Mouse (Mus musculus): ENCODE measurements around the gene Emg1. TPM values are rescaled to one million over a fixed set of nuclear protein-coding genes. Genes with fewer than 3 reads are reported as not detected.
A peak's percentile ranks its signal among the peaks of the same experiment; 100 is the strongest.

The Emg1 gene
- total RNA-seq, 1 experiment = 344 TPM

DNA sequence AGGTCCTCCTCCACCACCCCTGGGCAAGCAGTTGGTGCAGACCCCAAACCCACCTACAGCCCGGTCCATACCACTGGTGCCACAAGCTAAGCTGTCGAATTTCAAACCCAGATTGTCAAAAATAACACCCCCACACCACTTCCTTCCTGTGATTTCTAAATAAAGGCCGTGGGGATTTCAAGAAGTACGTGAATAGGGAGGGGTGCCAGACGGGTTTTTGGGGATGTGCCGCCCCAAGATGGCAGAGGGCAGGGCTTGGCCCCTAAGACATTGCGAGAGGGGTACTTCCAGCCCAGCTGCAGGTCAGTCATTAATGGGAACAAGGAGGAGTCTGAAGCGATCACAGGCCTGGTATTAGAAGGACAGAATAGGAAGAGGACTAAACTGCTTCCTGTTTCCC lies 11.6 kb upstream of the Emg1 start:
- TF ChIP-seq ZC3H11A (IDR thresholded peaks at IDR 0.05; ENCODE audit: borderline replicate concordance, low read depth, low read length) (no peak), CHD2 (IDR thresholded peaks at IDR 0.05; ENCODE audit: low read depth, low read length) (no peak), MAFK (IDR thresholded peaks at IDR 0.05; ENCODE audit: insufficient read depth, low read depth, low read length) (no peak), ZNF384 (IDR thresholded peaks at IDR 0.05; ENCODE audit: low read depth, low read length) (no peak), HCFC1 (IDR thresholded peaks at IDR 0.05; ENCODE audit: borderline replicate concordance, insufficient read depth, low read length) (no peak)
- DNase-seq (ENCODE audit: low read depth, low spot score) = no peak
- Histone ChIP-seq H3K36me3 (ENCODE audit: control insufficient read depth, insufficient read depth, low read length, poor library complexity, severe bottlenecking) (no peaks in the 10 kb centered on the region), H3K4me1 (ENCODE audit: control insufficient read depth in 2 of 2, insufficient read depth in 2 of 2, low read length in 2 of 2, poor library complexity in 1 of 2) (peaks cover 0 to 8% of the 10 kb centered on the region in 2 experiments; a peak in 2 of 4 replicates), H3K9me3 (ENCODE audit: control insufficient read depth, insufficient read depth, low read depth, low read length) (no peaks in the 10 kb centered on the region), H3K9ac (ENCODE audit: insufficient read depth, low read depth, low read length, poor library complexity, severe bottlenecking) (no peak overlapping the region), H3K4me3 (ENCODE audit: insufficient read depth in 1 of 2, low read depth in 1 of 2, low read length in 2 of 2, poor library complexity in 1 of 2, severe bottlenecking in 1 of 2) (no peak overlapping the region), H3K27ac (ENCODE audit: insufficient read depth, low read depth, low read length, poor library complexity, severe bottlenecking) (no peak overlapping the region)
- in situ Hi-C loops (cut with MboI; ENCODE audit: low sequenced_read_pairs in 2 of 2, unreplicated experiment in 2 of 2) = no loop called here

DNA sequence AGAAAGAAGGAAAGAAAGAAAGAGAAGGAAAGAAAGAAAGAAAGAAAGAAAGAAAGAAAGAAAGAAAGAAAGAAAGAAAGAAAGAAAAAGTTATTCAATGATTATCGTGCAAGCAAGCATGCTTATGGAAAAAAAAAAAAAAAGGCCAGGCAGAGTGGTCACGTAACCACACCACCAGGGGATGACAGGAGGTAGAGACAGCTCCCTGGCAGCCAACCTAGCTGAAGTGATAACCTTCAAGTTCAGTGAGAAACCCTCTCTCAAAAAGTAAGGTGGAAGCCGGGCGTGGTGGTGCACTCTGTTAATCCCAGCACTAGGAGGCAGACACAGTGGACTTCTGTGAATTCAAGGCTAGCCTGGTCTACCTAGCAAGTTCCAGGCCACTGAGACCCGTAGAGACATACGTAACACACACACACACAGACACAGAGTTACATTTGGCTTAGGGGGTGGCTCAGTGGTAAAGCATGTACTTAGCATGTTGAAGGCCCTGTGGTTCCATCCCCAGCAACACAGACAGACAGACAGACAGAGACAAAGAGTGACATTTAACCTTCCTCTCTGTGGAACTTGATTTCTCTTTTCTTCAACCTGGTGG lies 11.0 kb upstream of the Emg1 start:
- TF ChIP-seq ZC3H11A (IDR thresholded peaks at IDR 0.05; ENCODE audit: borderline replicate concordance, low read depth, low read length) = no peak
- TF ChIP-seq HCFC1 (IDR thresholded peaks at IDR 0.05; ENCODE audit: borderline replicate concordance, insufficient read depth, low read length) = no peak
- no peak for TF ChIP-seq ZNF384 (IDR thresholded peaks at IDR 0.05; ENCODE audit: low read depth, low read length)
- no peak for TF ChIP-seq MAFK (IDR thresholded peaks at IDR 0.05; ENCODE audit: insufficient read depth, low read depth, low read length)
- TF ChIP-seq CHD2 (IDR thresholded peaks at IDR 0.05; ENCODE audit: low read depth, low read length) = no peak
- in situ Hi-C loops (cut with MboI; ENCODE audit: low sequenced_read_pairs in 2 of 2, unreplicated experiment in 2 of 2) = no loop called here
- H3K36me3 ChIP-seq (ENCODE audit: control insufficient read depth, insufficient read depth, low read length, poor library complexity, severe bottlenecking) = no peaks in the 10 kb centered on the region

DNA sequence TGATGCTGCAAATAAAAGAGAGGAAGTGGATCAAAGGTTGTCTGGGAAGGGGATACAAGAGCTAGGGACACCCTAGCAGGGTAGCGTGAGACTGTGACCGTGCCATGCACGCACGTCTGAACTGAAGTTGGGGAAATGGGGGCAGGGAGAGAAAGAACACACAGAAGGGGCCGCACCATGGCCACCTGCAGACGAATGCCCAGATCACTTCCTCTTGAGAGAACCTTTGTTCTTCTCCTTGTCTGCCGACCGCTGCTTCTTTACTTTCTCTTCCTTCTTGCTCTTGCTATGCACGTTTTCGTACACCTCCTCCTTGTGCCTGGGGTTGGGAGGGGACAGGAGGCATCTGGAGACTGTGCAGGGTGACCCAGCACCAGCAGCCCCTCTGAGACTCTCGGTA lies 8.9 kb upstream of the Emg1 start:
- no peak for DNase-seq (ENCODE audit: low read depth, low spot score)
- H3K4me1 ChIP-seq (ENCODE audit: control insufficient read depth in 2 of 2, insufficient read depth in 2 of 2, low read length in 2 of 2, poor library complexity in 1 of 2) = peaks cover 0 to 14% of the 10 kb centered on the region in 2 experiments; a peak in 3 of 4 replicates
- no peaks in the 10 kb centered on the region for H3K9me3 ChIP-seq (ENCODE audit: control insufficient read depth, insufficient read depth, low read depth, low read length)
- TF ChIP-seq ZNF384 (IDR thresholded peaks at IDR 0.05; ENCODE audit: low read depth, low read length) (no peak), ZC3H11A (IDR thresholded peaks at IDR 0.05; ENCODE audit: borderline replicate concordance, low read depth, low read length) (no peak), CHD2 (IDR thresholded peaks at IDR 0.05; ENCODE audit: low read depth, low read length) (no peak), HCFC1 (IDR thresholded peaks at IDR 0.05; ENCODE audit: borderline replicate concordance, insufficient read depth, low read length) (no peak), MAFK (IDR thresholded peaks at IDR 0.05; ENCODE audit: insufficient read depth, low read depth, low read length) (no peak)
- H3K27ac ChIP-seq (ENCODE audit: insufficient read depth, low read depth, low read length, poor library complexity, severe bottlenecking) = no peak overlapping the region
- H3K9ac ChIP-seq (ENCODE audit: insufficient read depth, low read depth, low read length, poor library complexity, severe bottlenecking) = no peak overlapping the region
- in situ Hi-C loops (cut with MboI; ENCODE audit: low sequenced_read_pairs in 2 of 2, unreplicated experiment in 2 of 2) = no loop called here
- H3K36me3 ChIP-seq (ENCODE audit: control insufficient read depth, insufficient read depth, low read length, poor library complexity, severe bottlenecking) = peaks cover 13% of the 10 kb centered on the region
- H3K4me3 ChIP-seq (ENCODE audit: insufficient read depth in 1 of 2, low read depth in 1 of 2, low read length in 2 of 2, poor library complexity in 1 of 2, severe bottlenecking in 1 of 2) = no peak overlapping the region

More for the DNA sequence above, 11.0 kb upstream of the Emg1 start:
- Histone ChIP-seq H3K27ac (ENCODE audit: insufficient read depth, low read depth, low read length, poor library complexity, severe bottlenecking) (no peak overlapping the region), H3K9me3 (ENCODE audit: control insufficient read depth, insufficient read depth, low read depth, low read length) (no peaks in the 10 kb centered on the region), H3K4me3 (ENCODE audit: insufficient read depth in 1 of 2, low read depth in 1 of 2, low read length in 2 of 2, poor library complexity in 1 of 2, severe bottlenecking in 1 of 2) (no peak overlapping the region), H3K4me1 (ENCODE audit: control insufficient read depth in 2 of 2, insufficient read depth in 2 of 2, low read length in 2 of 2, poor library complexity in 1 of 2) (peaks cover 0 to 8% of the 10 kb centered on the region in 2 experiments; a peak in 2 of 4 replicates), H3K9ac (ENCODE audit: insufficient read depth, low read depth, low read length, poor library complexity, severe bottlenecking) (no peak overlapping the region)
- DNase-seq (ENCODE audit: low read depth, low spot score) = no peak

DNA sequence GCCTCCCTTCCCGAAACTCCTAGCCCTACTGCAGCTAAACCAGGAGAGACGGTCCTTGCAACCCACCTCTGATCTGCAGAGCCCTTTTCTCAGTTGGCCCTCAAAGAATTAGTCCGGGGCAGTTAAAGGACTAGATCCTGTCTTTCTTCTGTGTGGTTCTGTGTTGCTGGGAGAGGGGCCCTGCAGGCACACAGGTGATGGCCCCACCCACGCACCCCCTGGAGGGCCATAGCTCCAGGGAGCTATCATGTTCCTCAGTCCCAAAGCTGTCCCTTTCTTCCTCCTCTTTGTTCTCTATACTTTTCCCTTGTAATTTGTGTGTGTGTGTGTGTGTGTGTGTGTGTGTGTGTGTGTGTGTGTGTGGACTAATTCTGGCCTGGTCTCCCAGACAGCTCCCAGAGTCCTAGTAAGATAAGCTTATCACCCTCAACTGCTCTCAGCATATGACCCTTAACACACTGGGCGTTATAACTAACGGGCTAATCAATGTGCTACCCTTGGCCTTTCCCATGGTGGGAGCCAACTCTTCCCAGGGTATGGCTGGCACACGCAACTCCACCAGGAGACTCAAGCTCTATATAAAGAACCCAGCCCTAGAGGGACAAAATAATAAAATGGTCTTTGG lies 7.5 kb upstream of the Emg1 start:
- peaks cover 27% of the 10 kb centered on the region for H3K36me3 ChIP-seq (ENCODE audit: control insufficient read depth, insufficient read depth, low read length, poor library complexity, severe bottlenecking)
- H3K9me3 ChIP-seq (ENCODE audit: control insufficient read depth, insufficient read depth, low read depth, low read length) = no peaks in the 10 kb centered on the region
- peak overlapping the region; percentile 62 for H3K9ac ChIP-seq (ENCODE audit: insufficient read depth, low read depth, low read length, poor library complexity, severe bottlenecking)
- TF ChIP-seq ZC3H11A (IDR thresholded peaks at IDR 0.05; ENCODE audit: borderline replicate concordance, low read depth, low read length) = no peak
- TF ChIP-seq ZNF384 (IDR thresholded peaks at IDR 0.05; ENCODE audit: low read depth, low read length) = no peak
- TF ChIP-seq CHD2 (IDR thresholded peaks at IDR 0.05; ENCODE audit: low read depth, low read length) = no peak
- TF ChIP-seq HCFC1 (IDR thresholded peaks at IDR 0.05; ENCODE audit: borderline replicate concordance, insufficient read depth, low read length) = no peak
- TF ChIP-seq MAFK (IDR thresholded peaks at IDR 0.05; ENCODE audit: insufficient read depth, low read depth, low read length) = no peak
- peak overlapping the region; percentile 17; the same call in 1 of the 2 replicates for H3K27ac ChIP-seq (ENCODE audit: insufficient read depth, low read depth, low read length, poor library complexity, severe bottlenecking)
- no peak for DNase-seq (ENCODE audit: low read depth, low spot score)
- peaks cover 0 to 20% of the 10 kb centered on the region in 2 experiments; a peak in 3 of 4 replicates for H3K4me1 ChIP-seq (ENCODE audit: control insufficient read depth in 2 of 2, insufficient read depth in 2 of 2, low read length in 2 of 2, poor library complexity in 1 of 2)
- in situ Hi-C loops (cut with MboI; ENCODE audit: low sequenced_read_pairs in 2 of 2, unreplicated experiment in 2 of 2) = no loop called here
- peak overlapping the region in 1 of 2 experiments; percentile 64; a peak in 3 of 4 replicates for H3K4me3 ChIP-seq (ENCODE audit: insufficient read depth in 1 of 2, low read depth in 1 of 2, low read length in 2 of 2, poor library complexity in 1 of 2, severe bottlenecking in 1 of 2)

Data from ES-E14 (cell line).